Mouse (Mus musculus) inflammation-experienced regulatory T-cells (primary cell): ENCODE measurements around the gene Rab2b. TPM values are rescaled to one million over a fixed set of nuclear protein-coding genes. Genes with fewer than 3 reads are reported as not detected.

ENCODE experiments used
- polyA plus RNA-seq, 2 experiments: library from polyadenylated mRNA; unstranded; fragments of 100-300 nt; shearing (Covaris generic); gene quantifications; one replicate each; pipeline ENCODE4 v1.2.1; 2017

Gene Rab2b
- polyA plus RNA-seq: 10 to 100 TPM; 14.1 to 25.9 TPM

DNA sequence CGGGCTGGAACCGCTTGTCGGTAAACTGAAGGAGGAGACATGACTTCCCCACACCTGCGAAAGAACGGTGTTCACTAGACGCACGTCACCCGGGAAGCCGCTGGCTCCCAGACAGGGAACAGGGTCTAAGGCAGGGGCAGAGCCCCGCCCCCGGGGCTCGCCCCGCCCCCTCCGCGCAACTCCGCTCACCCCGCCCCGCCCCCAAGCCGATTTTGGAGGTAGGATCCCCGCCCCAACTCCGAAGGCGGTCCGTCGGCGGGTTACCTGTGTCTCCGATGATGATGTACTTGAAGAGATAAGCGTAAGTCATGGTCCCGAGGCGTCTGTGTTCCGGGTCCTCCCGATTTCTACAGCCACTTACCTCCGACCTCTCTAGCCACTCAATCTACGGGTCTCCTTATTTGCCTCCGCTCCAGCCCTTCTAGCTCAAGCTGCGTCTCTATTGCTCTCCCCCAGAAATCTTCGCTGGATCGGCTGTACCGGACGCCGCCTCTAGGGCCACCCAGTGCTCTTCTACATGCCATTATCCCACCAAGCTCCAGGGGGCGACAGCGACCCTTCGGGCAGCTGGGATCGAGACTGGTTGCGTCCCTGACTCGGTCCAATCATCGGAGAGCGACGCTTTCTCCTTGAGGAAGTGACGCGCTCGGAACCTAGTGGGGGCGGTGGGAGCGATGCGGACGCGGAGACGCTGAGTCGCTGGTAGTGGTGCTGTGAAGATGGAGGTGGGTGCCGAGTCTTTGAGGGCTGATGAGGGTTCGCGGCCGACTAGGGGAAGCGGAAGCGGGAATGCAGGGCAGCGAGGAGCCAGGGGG, at the start of gene Rab2b, which contains the start of gene Tox4:
Gene Rab2b (minus strand): TSS at position 614 of the 815 bp plus-strand sequence.
Gene Tox4 (plus strand): TSS at position 215 of the 815 bp plus-strand sequence.

DNA sequence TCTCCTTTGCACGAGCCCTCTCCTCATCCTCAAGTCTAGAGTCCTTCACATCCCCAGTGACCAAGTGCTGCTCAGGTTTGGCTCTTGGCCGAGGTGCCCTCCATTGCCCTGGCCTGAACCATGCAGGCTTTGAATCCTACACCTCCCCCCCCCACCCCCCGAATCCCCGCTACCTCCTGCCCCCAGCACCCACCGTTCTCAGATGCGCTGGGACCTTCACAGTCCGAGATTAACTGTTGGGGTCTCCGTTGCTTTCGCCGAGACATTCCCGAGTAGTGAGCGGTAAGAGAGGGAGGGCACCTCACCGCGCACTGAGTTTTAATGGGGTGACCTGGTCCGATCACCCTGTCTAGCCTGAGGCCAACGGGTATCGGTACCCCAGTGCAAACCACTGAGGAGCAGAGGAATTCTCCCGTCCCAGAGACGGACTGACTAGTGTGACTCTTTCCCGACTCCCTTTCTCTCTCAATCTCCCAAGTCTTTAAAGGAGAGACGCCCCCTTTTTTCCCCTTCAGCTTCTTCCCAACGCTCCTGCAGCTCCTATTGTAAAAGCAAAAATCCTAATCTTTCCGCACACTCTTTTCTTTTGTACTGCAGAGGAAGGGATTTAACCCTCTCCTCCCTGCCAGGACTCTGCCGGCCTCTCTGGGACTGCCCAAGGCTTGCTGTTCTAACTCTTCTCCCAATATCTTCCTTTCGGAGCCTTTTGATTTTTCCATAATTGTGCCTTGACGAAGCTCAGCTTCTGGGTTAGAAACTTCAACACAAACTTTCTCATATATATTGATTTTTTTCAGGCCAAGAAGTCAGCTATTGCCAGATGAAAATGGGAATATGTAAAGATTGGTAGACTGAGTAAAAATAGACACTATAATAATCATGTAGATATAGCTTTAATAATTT, 48.8 kb upstream of the Rab2b start, which contains the start of gene Sall2:
Gene Sall2 (minus strand): TSS at position 853 of the 903 bp plus-strand sequence.

DNA sequence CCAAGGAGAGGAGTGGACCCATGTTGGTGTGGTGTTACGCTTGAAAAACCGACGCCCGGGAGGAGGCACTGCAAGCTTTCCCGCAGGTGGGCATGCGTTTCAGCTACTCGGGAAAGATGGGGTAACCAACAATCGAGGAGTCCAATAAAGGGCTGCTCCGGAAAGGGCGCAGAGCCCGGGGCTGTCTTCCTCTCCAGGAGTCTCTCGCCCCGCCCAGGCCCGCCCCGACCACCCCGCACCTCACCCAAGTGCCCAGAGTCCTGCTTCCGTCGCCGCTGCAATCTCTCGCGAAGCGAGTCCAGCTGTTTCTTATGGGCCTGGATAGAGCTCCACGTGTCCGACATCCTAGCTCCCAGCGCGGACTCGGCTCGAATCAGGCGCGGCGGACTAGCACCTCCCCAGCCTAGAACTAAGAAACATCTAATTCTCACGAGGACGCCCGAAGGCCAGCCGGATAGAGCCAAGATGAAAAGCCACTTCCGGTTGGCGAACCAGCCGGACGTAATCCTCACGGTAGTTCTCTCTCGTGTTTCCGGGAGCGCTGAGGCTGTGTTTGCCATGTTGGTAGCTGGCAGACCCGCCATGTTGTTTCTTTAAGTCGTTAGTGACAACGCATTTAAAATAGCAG, 25.4 kb upstream of the Rab2b start, which contains the start of gene Mettl3:
Gene Mettl3 (minus strand): TSS at position 485 of the 628 bp plus-strand sequence.

DNA sequence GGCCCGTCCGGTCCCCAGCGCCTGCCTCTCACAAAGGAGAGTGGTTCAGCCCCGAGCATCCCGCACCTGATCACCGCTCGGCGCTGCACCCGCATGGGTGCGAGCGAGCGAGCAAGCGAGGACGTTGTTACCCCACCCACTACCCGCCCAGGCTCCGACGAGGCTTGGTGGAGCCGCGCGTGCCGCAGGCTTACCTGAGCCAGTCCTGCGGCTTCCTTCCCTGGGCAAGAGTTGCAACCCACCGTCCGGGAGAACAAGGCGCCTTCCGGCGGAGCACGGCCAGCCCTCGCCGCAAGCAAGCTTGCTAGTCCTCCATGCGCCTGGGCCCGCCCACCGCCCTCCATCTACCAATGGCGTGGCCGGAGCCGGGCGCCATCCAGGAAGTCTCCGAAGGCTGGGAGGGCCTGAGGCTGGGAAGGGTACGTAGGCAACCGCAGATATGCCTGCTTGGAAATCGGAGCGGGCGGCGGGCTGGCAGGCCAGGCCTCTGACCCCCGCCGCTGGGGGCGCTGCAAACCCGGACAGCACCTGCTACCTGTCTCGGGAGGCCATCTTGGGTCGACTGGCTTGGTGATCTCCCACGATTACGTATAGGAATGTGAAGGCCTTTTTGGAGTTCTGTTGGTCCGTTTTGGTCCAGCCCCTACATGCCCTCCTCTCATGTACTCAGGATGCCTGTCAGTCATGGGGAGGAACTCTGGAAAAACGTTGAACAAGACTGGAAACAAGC, 21.7 kb downstream of the Rab2b start, which contains the start of gene Chd8:
Gene Chd8 (minus strand): TSS at position 297 of the 730 bp plus-strand sequence.

Other genes starting within 250 kb of the Rab2b start
- under 1 TPM; 0.13 to 0.33 TPM for gene Olfr221, start 237.1 kb downstream of the Rab2b start, polyA plus RNA-seq
- gene Hnrnpc, start 175.5 kb downstream of the Rab2b start, polyA plus RNA-seq: 100 to 1,000 TPM; 398 to 456 TPM
- 1 to 10 TPM; 6.7 to 7.6 TPM for gene Rpgrip1, start 168.8 kb downstream of the Rab2b start, polyA plus RNA-seq
- gene Supt16, start 82.1 kb downstream of the Rab2b start, polyA plus RNA-seq: 10 to 100 TPM; 17.1 to 17.5 TPM
- 10 to 100 TPM; 33.5 to 39.3 TPM for gene Chd8, start 21.8 kb downstream of the Rab2b start, polyA plus RNA-seq
- gene Tox4, start 399 bp downstream of the Rab2b start, polyA plus RNA-seq: 10 to 100 TPM; 83.7 to 89.2 TPM
- 10 to 100 TPM; 64.7 to 72.9 TPM for gene Mettl3, start 25.6 kb upstream of the Rab2b start, polyA plus RNA-seq
- gene Sall2, start 49.2 kb upstream of the Rab2b start, polyA plus RNA-seq: 1 to 10 TPM; 2.9 to 3.8 TPM
- under 1 TPM in 1 of 2 experiments, not detected in 1; 0.78 TPM for gene Olfr1513, start 76.9 kb upstream of the Rab2b start, polyA plus RNA-seq
- gene Olfr1512, start 99.6 kb upstream of the Rab2b start, polyA plus RNA-seq: not detected
- 1 to 10 TPM in 1 of 2 experiments, not detected in 1; 1.2 TPM for gene Olfr1511, start 117.8 kb upstream of the Rab2b start, polyA plus RNA-seq
- gene Olfr1510, start 134.8 kb upstream of the Rab2b start, polyA plus RNA-seq: under 1 TPM; 0.20 to 0.37 TPM
- under 1 TPM; 0.28 to 0.29 TPM for gene Olfr1509, start 163.4 kb upstream of the Rab2b start, polyA plus RNA-seq
- gene Olfr1508, start 187.9 kb upstream of the Rab2b start, polyA plus RNA-seq: not detected
- 1 to 10 TPM in 1 of 2 experiments, not detected in 1; 2.3 TPM for gene Olfr1507, start 216.2 kb upstream of the Rab2b start, polyA plus RNA-seq